Mouse (Mus musculus): ENCODE results near the gene Cd48. TPM values are rescaled to one million over a fixed set of nuclear protein-coding genes. Genes with fewer than 3 reads are reported as not detected.

The Cd48 gene
- 1 to 10 TPM in 1 of 2 experiments, under 1 TPM in 1; 0.27 to 1.0 TPM for total RNA-seq (2021)

DNA sequence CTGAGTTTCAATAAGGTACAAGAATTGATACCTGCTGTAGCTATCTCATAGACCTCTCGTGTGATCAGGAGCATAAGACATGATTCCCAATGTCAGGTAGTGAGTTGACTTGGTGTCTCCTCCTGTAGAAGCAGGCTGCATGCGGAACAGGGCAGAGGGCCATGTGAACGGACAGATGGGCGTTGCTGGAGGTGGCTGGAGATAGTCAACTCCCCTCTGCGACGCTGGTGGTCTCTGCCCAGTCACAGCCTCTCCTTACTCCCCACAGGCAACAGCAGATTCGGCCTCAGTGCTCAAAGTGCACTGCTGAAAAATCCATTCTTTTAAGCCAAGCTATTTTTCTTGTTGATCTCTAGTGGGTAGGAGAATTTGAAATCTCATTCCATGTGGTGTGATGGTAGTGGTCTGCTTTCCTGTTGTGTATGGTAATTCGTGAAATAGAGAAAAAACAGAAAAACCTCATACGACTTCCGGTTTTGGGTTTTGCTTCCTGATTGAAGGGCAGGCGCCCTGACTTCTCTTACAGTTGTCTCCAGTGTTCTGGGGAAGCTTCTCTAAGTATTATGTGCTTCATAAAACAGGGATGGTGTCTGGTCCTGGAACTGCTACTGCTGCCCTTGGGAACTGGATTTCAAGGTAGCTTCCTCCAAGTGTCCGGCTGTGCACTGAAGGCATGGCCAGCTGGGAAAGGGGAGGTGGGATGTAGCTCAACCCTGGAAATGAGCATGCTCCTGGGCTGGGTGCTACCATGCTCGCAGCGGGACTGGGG, at the start of gene Cd48:
Cd48 (plus strand) TSS at position 479 of the 769 bp plus-strand sequence.
- intact Hi-C loops (cut with DNase I): no loop called here
- no peak for DNase-seq (ENCODE audit: low spot score in 2 of 2)

DNA sequence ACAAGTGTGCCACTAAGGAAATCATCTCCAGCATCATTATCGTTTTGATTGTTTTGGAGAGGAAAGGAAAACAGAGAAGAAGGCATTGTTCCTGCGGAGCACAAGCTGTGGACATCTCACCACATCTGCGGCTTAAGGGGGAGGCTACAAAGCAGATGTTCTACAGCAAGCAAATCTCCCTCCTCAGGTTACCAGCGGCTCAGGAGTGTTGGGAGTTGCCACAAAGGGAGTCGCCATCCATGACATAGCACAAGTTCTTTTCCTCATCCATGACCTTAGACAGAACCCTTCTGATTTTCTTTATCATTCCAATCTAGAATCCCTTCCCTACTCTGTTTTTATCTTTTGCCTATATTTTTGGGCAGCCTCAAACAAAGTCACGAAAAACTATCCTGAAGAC, 46.1 kb upstream of the Cd48 start:
- DNase-seq (ENCODE audit: low spot score in 2 of 2): no peak
- intact Hi-C loops (cut with DNase I): no loop called here

DNA sequence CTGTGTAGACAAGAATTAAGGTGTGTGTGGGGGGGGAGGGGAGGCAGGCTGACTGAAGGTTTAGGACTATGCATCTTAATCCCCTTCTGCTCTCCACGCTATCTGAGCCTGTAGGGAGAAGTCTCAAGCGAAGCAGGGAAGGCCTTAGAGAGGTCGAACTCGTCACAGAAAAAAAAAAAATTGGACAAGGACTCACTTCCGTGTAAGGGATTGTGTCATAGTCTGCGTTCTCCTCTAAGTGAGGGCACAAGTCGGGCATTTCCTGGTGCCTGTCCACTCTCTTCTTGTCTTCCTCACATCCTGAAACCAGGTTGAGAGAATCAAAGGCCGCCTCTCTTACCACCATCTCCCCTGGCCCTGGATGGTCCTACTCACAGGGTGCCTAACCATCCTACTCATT, 44.7 kb upstream of the Cd48 start:
- DNase-seq (ENCODE audit: low spot score in 2 of 2): no peak
- intact Hi-C loops (cut with DNase I): no loop called here

DNA sequence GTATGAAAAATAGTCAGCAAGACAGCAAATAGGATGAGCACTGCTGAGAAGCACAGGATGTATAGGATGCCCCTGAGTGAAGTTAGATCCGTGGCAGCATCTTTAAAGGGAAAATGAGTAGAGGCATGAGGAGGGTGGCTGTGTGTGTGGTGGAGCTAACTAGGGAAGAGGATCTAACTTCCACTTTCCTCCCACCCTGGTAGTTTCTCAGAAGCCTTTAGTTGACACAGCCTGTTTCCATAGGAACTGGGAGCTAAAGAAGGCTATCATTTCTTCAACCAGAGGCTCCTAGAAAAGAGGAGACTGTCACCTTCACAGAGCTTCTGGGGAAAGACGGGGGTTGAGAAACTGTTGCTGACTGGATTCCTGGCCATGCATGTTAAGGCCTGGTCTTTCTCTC, 43.1 kb upstream of the Cd48 start:
- DNase-seq (ENCODE audit: low spot score in 2 of 2): peak in 1 of 2 experiments; percentile 69
- intact Hi-C loops (cut with DNase I): no loop called here

DNA sequence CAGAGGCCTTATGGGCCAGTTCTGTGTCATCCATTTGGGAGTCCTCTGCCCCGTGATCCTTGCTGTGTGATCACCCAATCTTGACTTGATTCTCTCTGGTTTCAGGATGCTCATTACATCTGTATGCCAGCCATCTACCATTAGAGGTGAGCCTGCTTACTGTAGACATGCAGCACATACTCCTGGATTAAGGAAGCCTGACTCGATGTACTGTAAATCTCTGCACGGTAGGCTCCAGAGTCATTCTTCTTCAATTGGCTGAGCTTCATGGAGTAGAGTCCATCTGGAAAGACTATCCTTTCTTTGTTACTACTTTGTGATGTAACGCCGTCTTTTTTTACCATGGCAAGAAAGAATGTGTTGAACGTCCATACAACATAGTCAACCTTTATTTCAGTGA, 41.0 kb upstream of the Cd48 start:
- intact Hi-C loops (cut with DNase I): no loop called here
- no peak for DNase-seq (ENCODE audit: low spot score in 2 of 2)

DNA sequence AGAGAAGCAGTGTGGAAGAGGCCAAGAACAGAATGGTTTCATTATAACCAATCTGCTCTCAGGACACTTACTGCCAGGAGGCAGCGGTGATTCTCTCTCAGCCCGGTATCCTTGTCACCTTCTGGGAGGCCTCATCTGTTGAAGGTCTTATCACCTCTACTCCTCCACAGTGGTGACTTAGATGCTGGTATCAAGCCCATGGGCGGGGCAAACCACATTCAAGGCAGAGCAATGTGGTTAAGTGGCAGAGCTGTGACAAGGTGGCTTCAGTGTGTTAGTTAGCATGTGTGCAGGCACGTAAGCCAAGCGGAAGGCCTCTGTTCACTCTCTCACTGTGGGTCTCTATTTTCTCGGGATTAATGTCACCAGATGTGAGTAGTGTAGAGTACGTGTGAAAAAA, 38.2 kb upstream of the Cd48 start:
- intact Hi-C loops (cut with DNase I): no loop called here
- no peak for DNase-seq (ENCODE audit: low spot score in 2 of 2)

DNA sequence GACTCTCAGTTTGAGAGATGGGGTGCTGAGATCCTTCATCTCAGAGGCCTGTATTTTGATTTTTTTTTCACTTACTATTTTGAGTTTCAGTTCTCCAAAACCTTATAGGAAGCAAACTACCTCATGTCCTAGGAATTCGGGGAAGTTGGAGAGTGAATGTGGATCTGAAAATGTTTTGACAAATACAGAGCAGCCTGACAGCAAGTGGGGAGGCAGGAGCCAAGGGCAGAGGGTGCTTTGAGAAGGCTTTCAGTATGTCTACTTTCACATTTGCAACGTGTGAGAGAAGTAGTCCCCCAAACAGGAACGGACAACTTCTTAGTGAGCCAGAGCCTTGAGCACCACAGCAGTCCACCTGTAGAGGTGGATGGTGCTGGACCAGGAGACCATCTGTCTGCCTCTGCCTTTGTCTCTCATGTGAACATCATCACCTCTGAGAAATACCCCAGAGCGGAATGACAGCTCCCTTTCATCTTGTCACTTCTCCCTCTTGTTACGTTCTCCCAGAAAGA, 35.3 kb upstream of the Cd48 start:
- intact Hi-C loops (cut with DNase I): no loop called here
- no peak for DNase-seq (ENCODE audit: low spot score in 2 of 2)

DNA sequence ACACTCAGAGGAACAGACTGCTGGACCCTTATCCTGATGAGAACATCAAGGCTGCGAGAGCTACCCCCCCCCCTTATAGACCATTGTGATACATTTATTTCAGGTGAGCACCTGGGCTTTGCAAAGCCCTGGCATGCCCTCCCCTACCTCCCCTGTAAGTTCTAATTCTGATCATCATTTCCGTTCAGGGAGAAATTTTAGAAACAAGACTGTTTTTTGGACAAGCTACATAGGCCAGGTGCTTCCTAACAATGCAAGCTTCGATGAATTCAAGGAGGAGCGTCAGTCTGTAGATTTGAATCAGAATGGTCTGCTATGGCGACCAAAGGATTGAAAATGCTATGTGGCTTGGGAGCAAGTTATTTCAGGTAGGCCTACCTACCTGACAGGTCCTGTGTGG, 34.1 kb upstream of the Cd48 start:
- no peak for DNase-seq (ENCODE audit: low spot score in 2 of 2)
- intact Hi-C loops (cut with DNase I): no loop called here

DNA sequence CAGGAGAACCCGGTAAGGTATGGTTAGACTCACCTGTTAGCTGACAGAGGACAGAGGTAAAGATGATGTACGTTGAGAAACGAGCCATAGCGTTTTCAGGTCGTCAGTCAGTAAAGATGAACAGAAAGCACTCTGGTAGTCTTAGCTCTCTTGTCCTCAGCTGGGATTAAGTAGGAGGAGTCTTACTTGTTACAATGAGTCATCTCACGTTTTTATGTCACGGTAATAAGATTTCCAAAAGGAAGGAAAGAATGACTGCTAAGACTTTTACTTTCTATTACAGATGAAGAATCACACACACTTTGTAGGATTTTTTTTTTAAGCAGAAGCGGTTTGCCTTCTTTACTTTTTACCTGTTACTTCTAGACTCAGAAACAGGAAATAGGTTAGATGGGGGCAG, 33.0 kb upstream of the Cd48 start:
- DNase-seq (ENCODE audit: low spot score in 2 of 2): no peak
- intact Hi-C loops (cut with DNase I): no loop called here

DNA sequence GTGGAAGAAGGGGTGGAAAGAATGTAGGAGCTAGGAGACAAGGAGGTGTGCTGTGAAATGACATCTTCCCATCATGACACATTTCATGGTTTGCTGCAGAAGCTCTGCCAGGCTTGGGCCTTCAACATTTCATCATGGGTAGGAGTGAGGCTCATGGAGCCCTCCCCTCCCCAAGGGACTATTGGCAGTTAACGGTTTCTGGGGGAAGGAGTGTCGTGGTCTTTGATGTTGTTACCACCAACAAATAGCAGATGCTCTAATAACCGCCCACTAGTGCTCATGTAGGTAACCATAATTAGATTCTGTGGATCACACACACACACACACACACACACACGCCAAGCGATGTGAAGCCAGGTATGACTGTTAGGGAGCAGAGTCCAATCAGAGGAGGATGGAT, 29.1 kb upstream of the Cd48 start, which contains the start of gene Slamf7:
Slamf7 (minus strand) TSS at position 302 of the 400 bp plus-strand sequence.
- intact Hi-C loops (cut with DNase I): no loop called here
- DNase-seq (ENCODE audit: low spot score in 2 of 2): no peak

DNA sequence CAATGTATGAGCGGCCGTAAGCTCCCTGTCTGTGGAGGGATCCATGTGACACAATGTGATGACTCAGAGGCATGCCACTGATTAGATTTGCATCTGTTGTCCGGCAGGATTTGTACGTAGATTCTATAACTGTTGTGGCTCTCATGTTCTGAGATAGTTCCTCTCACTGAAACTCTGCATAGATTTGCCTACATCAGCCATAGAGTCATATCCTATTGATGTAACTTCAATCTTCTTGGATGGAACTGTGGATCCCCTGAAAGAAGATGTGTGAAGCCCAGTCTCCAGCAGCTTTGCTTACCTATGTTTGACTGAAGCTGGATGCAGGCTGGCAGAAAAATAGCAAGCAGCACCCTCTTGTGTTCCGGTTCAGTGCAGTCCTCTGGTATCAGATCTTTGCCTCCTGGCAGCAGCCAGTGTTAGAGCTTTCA, 23.2 kb upstream of the Cd48 start:
- peak; percentile 52 to 66 for DNase-seq (ENCODE audit: low spot score in 2 of 2)
- intact Hi-C loops (cut with DNase I): loop anchor here (5.0 kb wide), 2 partner anchors 46 to 91 kb away; no protein-coding TSS in a partner anchor

DNA sequence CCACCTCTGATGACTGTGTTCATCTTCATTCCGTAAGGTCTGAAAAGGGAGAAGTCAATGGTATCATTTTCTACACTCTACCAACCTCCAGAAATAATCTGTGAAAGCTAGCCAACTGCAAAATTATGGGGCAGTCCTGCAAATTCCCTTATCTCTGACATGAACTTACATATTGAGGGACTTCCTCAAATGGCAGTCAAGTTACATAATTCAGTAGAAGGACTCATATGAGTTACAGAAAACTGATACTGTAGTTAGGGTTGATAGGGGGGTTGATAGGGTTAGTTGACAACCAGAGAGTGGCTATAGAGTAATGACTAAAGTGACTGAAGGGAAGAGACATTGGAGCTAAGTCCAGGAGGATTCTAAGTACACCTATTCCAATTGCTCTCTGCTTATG, 21.4 kb upstream of the Cd48 start:
- no peak for DNase-seq (ENCODE audit: low spot score in 2 of 2)
- intact Hi-C loops (cut with DNase I): no loop called here

DNA sequence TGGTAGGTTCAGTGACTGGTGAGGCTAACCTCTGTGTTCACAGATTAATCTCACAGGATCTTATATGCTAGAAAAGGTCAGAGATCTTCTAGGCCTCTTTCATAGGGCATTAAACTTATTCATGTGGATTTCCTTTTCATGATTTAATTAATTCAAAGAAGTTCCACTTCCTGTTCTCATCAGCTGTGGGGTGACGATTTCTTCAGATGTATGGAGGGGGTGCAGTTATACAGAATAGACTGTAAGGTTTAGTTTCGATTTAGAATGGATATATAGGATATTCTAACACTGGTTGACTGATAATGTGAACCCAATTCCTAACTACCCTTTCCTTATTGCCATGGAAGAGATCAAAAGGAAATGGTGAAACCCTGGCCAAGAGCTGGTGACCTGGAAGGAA, 20.3 kb upstream of the Cd48 start:
- intact Hi-C loops (cut with DNase I): no loop called here

DNA sequence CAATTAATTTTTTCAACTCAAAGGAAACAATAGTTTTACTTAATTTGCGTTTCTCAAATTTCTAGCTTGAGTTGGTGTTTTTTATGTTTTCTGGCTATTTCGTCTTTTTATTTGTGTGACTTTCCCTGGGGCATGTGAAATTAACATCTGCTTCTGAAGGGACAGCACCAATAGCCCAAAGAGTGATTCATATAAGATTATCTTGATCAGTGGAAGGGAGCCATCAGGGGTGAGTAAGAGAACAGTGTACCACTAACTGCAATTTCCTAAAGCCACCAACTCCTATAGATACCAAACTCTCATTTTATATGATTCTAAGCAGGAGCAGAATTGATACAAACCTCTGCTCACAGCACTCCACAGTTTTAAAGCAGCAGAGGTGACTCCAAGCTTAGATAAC, 18.1 kb upstream of the Cd48 start:
- DNase-seq (ENCODE audit: low spot score in 2 of 2): no peak
- intact Hi-C loops (cut with DNase I): no loop called here

More for the DNA sequence above, 20.3 kb upstream of the Cd48 start:
- no peak for DNase-seq (ENCODE audit: low spot score in 2 of 2)

DNA sequence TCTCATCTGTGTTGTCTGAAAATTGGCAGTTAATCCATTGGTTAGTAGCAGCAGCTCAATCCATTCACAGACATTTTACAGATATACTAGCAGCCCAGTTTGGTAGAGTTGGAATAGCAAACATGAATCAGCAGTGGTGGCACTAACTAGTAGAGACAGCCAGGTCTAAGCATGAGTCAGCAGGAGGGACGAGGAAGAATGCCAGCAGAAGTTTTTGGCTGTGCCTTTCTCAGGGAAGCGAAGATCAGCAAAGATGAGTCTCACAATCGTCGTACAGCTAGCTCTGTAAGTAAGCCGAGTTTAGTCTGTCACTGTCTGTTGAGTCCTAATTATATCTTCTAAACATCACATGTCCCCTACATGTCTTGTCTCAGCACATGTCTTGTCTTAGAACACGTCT, 15.5 kb upstream of the Cd48 start:
- intact Hi-C loops (cut with DNase I): no loop called here

DNA sequence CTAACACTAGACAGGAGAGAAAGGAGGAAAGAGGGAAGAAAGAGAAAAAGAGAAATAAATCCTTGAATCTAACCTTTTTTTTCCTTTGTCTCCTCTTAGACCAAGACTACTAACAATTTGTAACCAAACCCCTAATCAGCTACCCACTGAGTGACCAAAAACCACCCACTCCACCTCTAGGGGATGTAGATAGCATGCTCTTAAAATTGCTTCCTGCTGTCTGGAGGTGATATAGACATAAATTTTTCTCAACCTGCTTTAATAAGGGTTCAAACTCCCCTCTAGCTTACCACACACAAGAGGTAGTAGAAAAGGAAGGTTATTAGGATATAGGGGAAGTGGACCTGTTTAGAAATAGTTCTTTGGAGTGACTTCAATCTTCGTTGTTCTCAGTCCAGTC, 14.6 kb upstream of the Cd48 start:
- DNase-seq (ENCODE audit: low spot score in 2 of 2): no peak
- intact Hi-C loops (cut with DNase I): no loop called here

More for the DNA sequence above, 15.5 kb upstream of the Cd48 start:
- DNase-seq (ENCODE audit: low spot score in 2 of 2): peak; percentile 6 to 77

DNA sequence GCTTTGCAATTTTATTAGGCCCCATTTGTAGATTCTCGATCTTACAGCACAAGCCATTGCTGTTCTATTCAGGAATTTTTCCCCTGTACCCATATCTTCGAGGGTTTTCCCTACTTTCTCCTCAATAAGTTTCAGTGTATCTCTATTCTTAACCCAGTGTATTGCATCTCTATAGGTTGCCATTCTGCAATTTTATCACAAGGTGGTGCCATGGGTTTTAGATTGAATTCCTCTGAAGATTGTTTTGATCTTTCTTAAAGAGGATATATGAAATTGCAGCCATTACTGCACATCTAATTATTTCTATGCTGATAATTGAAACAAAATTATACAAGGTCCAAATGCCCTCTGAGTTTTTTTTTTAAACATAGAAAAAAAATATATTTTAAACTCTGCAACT, 9.4 kb upstream of the Cd48 start:
- intact Hi-C loops (cut with DNase I): loop anchor here (5.0 to 10.0 kb wide), 2 partner anchors 120 to 332 kb away; no protein-coding TSS in a partner anchor
- DNase-seq (ENCODE audit: low spot score in 2 of 2): peak in 1 of 2 experiments; percentile 22

DNA sequence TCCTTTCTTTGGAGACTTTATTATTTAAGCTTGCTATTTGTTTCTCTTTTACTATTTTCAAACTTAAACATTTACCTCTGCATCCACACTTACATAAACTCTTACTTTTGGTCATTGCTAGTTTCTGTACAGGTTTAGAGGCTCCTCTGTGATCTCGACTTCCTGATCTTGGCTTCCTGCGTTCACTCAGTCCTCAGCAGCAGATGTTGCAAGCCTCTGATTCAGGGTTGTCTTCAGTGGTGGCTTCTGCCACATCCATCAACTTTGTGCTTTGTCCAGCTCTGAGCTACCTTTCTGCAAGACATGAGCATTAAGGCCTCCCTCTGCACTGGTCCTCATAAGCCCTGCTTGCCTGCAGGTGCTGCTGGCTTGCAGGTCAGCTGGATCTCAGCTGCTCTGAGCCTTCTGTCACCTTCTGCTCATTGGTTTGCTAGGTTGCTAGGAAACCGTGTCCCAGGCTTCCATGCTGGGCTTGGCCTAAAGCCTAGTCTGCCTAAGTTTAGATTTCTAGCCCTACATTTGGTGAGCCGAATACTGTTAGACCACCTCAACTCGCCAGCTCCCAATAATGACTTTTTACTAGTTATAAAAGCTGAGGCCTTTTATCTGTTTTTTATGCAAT, 8.8 kb upstream of the Cd48 start:
- peak; percentile 25 to 81 for DNase-seq (ENCODE audit: low spot score in 2 of 2)
- intact Hi-C loops (cut with DNase I): loop anchor here (5.0 to 10.0 kb wide), 2 partner anchors 119 to 332 kb away; no protein-coding TSS in a partner anchor

DNA sequence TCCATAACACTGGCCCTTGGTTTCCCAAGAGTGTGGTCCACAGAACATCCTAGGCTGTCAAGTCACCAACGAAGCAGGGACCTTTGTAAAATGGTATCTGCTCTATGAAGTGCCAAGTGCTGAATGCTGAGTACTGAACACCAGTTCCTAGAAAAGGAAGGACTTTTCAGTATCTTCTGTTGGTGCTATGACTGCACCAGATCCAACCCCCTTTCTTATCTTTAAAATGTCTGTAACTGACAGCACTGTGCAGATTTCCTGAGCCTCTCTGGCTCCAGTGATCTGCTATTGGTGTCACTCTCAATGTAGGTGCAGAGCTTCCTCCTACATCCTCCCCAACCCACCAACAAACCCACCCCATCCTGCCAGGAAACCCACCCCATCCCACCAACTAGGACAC, 7.3 kb upstream of the Cd48 start:
- intact Hi-C loops (cut with DNase I): loop anchor here (5.0 to 10.0 kb wide), 2 partner anchors 118 to 330 kb away; no protein-coding TSS in a partner anchor

DNA sequence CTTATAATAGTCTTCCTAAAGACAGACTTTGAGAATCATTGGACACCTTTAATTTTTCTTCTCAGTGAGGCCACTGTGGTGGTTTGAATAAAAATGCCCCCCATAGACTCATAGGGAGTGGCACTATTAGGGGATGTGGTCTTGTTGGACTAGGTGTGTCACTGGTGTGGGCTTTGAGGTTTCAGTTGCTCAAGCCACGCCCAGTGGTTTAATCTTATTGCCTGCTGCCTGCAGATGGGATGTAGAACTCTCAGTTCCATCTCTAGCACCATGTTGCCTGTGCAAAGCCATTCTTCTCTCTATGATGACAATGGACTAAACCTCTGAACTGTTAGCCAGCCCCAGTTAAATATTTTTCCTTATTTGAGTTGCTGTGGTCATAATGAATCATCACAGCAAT, 4.1 kb upstream of the Cd48 start:
- DNase-seq (ENCODE audit: low spot score in 2 of 2): no peak
- intact Hi-C loops (cut with DNase I): loop anchor here (10.0 kb wide), 1 partner anchor 327 kb away; no protein-coding TSS in a partner anchor

More for the DNA sequence above, 7.3 kb upstream of the Cd48 start:
- no peak for DNase-seq (ENCODE audit: low spot score in 2 of 2)

DNA sequence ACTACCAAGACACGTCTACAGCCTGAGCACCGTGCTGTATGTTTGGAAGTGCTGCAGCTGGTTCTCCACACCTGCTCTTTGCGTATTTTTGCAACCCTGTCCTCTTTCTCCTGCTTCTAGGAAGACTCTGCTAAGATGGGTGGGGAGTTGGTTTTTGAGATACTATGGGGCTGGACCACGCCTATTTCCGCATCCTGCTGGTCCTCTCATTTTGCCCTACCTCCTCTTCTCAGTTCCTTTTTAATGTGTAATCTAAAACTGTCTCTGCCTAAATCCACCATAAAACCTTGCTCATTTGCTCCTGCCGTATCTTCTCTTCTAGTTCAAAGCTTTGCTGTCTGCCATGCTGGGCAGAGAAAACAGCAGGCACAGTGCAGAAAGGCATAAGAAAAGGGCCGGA, 800 bp upstream of the Cd48 start:
- intact Hi-C loops (cut with DNase I): no loop called here
- no peak for DNase-seq (ENCODE audit: low spot score in 2 of 2)

Data from left cerebral cortex, postnatal 25 days (tissue).